Mouse (Mus musculus): Measurements from ENCODE around the gene Tubgcp4. TPM values are rescaled to one million over a fixed set of nuclear protein-coding genes. Genes with fewer than 3 reads are reported as not detected.
A peak's percentile ranks its signal among the peaks of the same experiment; 100 is the strongest.
"Not testable (repeated sequence)": the region's sequence is repeated elsewhere in the genome, so short reads cannot be mapped to it uniquely, and the experiment has no call there.

Gene Tubgcp4
- 43.3 and 43.7 TPM in 2 replicates for polyA plus RNA-seq (2014; fragmentation: Nextera tagmentation; extraction: Ambion mirVana)

DNA sequence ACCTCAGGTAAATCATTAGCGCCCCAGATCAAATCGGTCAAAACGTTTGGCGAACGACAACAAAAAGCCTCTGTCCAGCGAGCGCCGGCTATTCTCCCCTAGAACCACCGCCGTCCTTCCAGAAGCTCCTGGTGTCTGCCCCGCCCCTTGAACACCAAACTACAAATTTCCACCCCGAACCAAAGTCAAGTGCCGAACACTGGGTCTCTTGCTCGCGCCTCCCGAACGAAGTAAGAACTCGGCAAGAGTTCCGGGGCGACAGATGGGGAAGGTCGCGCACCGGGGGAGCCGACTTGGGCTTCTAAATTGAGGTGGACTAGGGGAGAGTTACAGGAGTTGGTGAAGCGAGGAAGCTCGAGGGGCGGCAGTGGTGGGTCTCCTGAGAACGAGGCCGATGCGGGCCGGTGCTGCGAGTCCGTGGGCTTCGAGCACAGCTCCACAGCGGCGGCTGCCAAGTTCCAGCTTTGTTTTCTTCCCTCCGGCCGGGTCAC, at the start of gene Tubgcp4:
Gene Tubgcp4 (plus strand): TSS at position 174 of the 491 bp plus-strand sequence.
- WGBS: under 1% methylated on average over 38 of the region's 38 CpGs
- ATAC-seq (ENCODE audit: low FRiP score) (peak; percentile 76), DNase-seq (ENCODE audit: low spot score) (no peak)
- peak within 1 kb of the TSS; percentile 85 for H3K27ac ChIP-seq
- H3K9ac ChIP-seq: peak within 1 kb of the TSS; percentile 89
- no peaks in the 10 kb centered on the region for H3K9me3 ChIP-seq (ENCODE audit: control insufficient read depth, low read length)
- H3K36me3 ChIP-seq (replicated peaks; ENCODE audit: control insufficient read depth, insufficient read depth): peaks cover 32% of the 10 kb centered on the region
- H3K4me2 ChIP-seq (replicated peaks): peak within 1 kb of the TSS; percentile 87
- H3K27me3 ChIP-seq (ENCODE audit: control insufficient read depth, insufficient read depth, low read length): no peaks in the 10 kb centered on the region
- H3K4me3 ChIP-seq (replicated peaks; ENCODE audit: low read length): peak within 1 kb of the TSS; percentile 96
- peaks cover 25% of the 10 kb centered on the region for H3K4me1 ChIP-seq (replicated peaks; ENCODE audit: control insufficient read depth, insufficient read depth, low read length)

DNA sequence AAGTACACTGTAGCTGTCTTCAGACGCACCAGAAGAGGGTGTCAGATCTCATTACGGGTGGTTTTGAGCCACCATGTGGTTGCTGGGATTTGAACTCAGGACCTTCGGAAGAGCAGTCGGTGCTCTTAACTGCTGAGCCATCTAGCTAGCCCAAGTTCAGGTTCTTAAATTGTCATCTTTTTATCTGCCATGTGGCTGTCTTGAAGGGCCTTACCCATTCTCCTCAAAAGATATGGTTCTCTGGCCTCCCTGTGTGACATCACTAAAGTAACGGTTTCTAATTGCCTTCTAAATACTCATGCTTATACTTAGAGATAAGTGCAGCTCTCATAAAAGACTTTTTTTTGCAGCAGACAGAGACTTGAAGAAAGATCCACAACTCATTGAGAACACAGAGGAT, 44.2 kb upstream of the Tubgcp4 start:
- not testable (repeated sequence) for H3K27me3 ChIP-seq (ENCODE audit: control insufficient read depth, insufficient read depth, low read length); ATAC-seq (ENCODE audit: low FRiP score); H3K9ac ChIP-seq; H3K36me3 ChIP-seq (replicated peaks; ENCODE audit: control insufficient read depth, insufficient read depth); H3K4me3 ChIP-seq (replicated peaks; ENCODE audit: low read length); H3K4me2 ChIP-seq (replicated peaks); H3K4me1 ChIP-seq (replicated peaks; ENCODE audit: control insufficient read depth, insufficient read depth, low read length); DNase-seq (ENCODE audit: low spot score); H3K9me3 ChIP-seq (ENCODE audit: control insufficient read depth, low read length); H3K27ac ChIP-seq
- 87% methylated on average over 5 of the region's 5 CpGs for WGBS

DNA sequence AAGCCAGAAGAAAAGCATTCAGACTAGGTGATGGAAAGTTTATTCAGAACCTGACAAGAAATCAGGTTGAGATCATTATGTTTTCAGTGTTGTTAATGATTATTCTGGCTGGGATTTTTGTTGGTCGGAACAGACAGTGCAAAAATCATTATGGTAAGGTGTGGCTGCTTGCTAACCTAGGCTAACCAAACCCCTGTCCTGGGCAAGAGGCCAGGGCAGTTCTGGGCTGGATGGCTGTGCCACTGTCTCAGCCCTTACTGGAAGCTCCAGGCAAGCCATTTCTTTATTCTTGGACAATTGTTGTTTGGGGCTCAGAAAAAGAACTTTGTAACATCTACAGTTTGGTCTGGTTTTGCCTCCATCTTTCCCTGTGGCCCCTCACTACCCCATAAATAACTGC, 42.9 kb upstream of the Tubgcp4 start:
- no peak for ATAC-seq (ENCODE audit: low FRiP score)
- no peak overlapping the region for H3K4me2 ChIP-seq (replicated peaks)
- DNase-seq (ENCODE audit: low spot score): no peak
- no peaks in the 10 kb centered on the region for H3K4me1 ChIP-seq (replicated peaks; ENCODE audit: control insufficient read depth, insufficient read depth, low read length)
- no peaks in the 10 kb centered on the region for H3K9me3 ChIP-seq (ENCODE audit: control insufficient read depth, low read length)
- no peak overlapping the region for H3K27ac ChIP-seq
- 88% methylated on average over 1 of the region's 1 CpGs for WGBS
- H3K36me3 ChIP-seq (replicated peaks; ENCODE audit: control insufficient read depth, insufficient read depth): no peaks in the 10 kb centered on the region
- H3K9ac ChIP-seq: no peak overlapping the region
- no peaks in the 10 kb centered on the region for H3K27me3 ChIP-seq (ENCODE audit: control insufficient read depth, insufficient read depth, low read length)
- H3K4me3 ChIP-seq (replicated peaks; ENCODE audit: low read length): no peak overlapping the region

DNA sequence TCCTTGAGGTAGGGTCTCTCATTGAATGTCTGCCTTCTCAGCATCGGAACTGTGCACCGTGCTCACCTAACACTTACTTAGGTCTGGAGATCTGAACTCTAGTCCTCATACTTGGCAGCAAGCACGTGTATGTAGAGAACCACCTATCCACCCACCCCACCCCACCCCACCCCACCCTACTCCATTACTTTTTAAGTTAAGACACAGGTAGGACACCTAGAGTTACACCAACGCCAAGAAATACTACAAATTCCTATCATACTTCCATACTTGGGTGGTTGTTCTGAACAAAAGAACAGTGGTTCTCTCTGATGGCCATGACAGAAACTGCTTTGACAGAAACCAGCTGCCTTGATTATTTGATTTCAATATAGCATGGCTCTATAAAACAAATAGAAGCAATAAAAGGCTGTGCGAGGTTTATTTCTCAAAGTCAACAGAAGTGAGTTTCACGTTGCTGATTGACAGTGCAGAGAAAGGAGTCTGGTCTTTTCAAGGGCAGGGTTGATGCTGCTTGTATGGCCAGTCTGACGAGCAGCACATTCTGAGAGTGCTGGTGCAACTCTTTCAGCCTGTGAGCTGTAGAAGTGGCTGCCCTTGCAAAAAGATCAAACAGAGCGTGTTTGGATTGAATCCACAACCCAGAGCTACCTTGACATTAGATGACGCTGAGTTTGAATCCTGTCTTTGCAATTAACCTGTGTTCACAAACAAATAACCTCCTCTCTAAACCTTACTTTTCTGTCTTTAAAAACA, 41.4 kb upstream of the Tubgcp4 start:
- ATAC-seq (ENCODE audit: low FRiP score) (no peak), DNase-seq (ENCODE audit: low spot score) (no peak)
- Histone ChIP-seq H3K4me2 (replicated peaks) (no peak overlapping the region), H3K27me3 (ENCODE audit: control insufficient read depth, insufficient read depth, low read length) (no peaks in the 10 kb centered on the region), H3K27ac (no peak overlapping the region), H3K4me1 (replicated peaks; ENCODE audit: control insufficient read depth, insufficient read depth, low read length) (no peaks in the 10 kb centered on the region), H3K4me3 (replicated peaks; ENCODE audit: low read length) (no peak overlapping the region), H3K9me3 (ENCODE audit: control insufficient read depth, low read length) (no peaks in the 10 kb centered on the region), H3K36me3 (replicated peaks; ENCODE audit: control insufficient read depth, insufficient read depth) (no peaks in the 10 kb centered on the region), H3K9ac (no peak overlapping the region)
- 73% methylated on average over 9 of the region's 9 CpGs for WGBS

DNA sequence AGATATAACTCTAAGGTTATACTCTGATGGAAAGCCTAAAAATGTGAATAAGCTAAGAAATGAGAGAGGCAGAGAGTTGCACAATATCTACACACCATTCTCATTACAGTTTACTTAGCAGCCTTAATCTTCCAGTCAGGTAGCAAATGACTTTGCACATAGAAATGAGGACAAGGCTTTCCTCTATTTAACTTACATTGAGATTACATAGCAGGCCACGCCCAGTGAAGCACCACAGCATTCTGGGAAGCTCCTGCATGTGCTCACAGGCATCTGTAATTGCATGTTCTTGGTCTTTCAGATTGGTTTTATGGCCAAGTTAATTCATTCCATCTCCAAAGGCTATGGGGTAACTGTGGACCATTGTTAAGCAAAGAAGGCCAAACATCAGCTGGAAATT, 37.6 kb upstream of the Tubgcp4 start:
- Histone ChIP-seq H3K27ac (no peak overlapping the region), H3K9me3 (ENCODE audit: control insufficient read depth, low read length) (no peaks in the 10 kb centered on the region), H3K4me3 (replicated peaks; ENCODE audit: low read length) (no peak overlapping the region), H3K27me3 (ENCODE audit: control insufficient read depth, insufficient read depth, low read length) (no peaks in the 10 kb centered on the region), H3K4me1 (replicated peaks; ENCODE audit: control insufficient read depth, insufficient read depth, low read length) (no peaks in the 10 kb centered on the region), H3K4me2 (replicated peaks) (no peak overlapping the region), H3K9ac (no peak overlapping the region), H3K36me3 (replicated peaks; ENCODE audit: control insufficient read depth, insufficient read depth) (no peaks in the 10 kb centered on the region)
- DNase-seq (ENCODE audit: low spot score): no peak
- WGBS: 81% methylated on average over 1 of the region's 1 CpGs
- ATAC-seq (ENCODE audit: low FRiP score): no peak

DNA sequence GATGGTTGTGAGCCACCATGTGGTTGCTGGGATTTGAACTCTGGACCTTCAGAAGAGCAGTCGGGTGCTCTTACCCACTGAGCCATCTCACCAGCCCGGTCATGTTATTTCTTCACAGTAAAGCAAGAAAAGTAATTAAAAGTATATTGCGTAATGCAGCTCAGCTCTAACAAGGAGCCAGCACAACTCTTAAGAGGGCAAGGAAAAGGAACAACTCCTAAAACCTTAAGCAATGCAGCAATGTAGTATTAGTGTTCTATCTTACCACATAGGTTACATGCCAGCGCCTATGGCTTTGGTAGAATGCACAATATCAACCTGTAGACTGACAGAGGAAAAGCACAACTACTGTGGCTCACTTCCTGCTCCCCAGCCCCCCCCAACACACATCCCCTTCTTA, 33.1 kb upstream of the Tubgcp4 start:
- no peaks in the 10 kb centered on the region for H3K27me3 ChIP-seq (ENCODE audit: control insufficient read depth, insufficient read depth, low read length)
- ATAC-seq (ENCODE audit: low FRiP score): no peak
- 97% methylated on average over 4 of the region's 4 CpGs for WGBS
- no peak overlapping the region for H3K9ac ChIP-seq
- H3K4me2 ChIP-seq (replicated peaks): no peak overlapping the region
- no peak overlapping the region for H3K4me3 ChIP-seq (replicated peaks; ENCODE audit: low read length)
- no peak overlapping the region for H3K27ac ChIP-seq
- H3K9me3 ChIP-seq (ENCODE audit: control insufficient read depth, low read length): no peaks in the 10 kb centered on the region
- DNase-seq (ENCODE audit: low spot score): no peak
- H3K4me1 ChIP-seq (replicated peaks; ENCODE audit: control insufficient read depth, insufficient read depth, low read length): peaks cover 30% of the 10 kb centered on the region
- H3K36me3 ChIP-seq (replicated peaks; ENCODE audit: control insufficient read depth, insufficient read depth): no peaks in the 10 kb centered on the region

DNA sequence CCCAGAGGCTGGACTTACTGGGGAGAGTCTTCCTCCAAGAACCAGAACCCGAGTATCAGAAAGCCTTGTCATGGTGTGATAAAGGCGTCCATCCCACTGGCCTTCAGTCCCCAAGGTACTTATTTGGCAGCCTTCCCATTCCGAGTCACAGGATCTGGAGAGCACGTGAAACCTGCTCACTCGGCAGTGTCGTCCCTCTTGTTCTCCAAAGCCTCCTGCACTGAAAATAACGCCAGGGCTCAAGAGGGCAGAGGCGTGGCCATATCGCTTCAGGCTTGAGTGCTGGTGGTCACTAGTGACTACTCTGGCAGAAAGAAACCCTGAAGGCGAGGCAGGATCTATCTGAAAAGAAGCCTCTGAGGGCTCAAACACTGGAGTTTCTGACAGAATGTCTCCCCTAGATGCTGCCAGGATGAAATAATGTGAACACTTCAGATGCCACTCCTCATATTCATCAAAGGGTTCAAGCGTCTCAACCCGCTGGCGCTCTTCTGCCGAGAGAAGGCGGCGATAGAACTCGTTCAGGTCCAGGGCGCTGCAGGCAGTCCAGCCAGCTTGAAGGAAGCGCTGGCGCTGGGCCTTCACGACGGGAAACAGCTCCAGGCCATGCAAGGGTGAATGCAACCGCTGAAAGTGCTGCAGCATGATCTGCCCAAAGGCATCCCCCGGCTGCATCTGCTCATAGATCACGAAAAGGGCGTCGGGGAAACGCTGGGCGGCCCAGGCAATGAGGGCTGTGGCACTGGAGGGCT, 31.0 kb upstream of the Tubgcp4 start:
- peak overlapping the region; percentile 84 for H3K9ac ChIP-seq
- no peaks in the 10 kb centered on the region for H3K27me3 ChIP-seq (ENCODE audit: control insufficient read depth, insufficient read depth, low read length)
- WGBS: 42% methylated on average over 29 of the region's 29 CpGs
- peak overlapping the region; percentile 65 for H3K4me3 ChIP-seq (replicated peaks; ENCODE audit: low read length)
- ATAC-seq (ENCODE audit: low FRiP score) (no peak), DNase-seq (ENCODE audit: low spot score) (peak; percentile 45)
- H3K4me1 ChIP-seq (replicated peaks; ENCODE audit: control insufficient read depth, insufficient read depth, low read length): peaks cover 31% of the 10 kb centered on the region
- H3K9me3 ChIP-seq (ENCODE audit: control insufficient read depth, low read length): no peaks in the 10 kb centered on the region
- peak overlapping the region; percentile 98 for H3K27ac ChIP-seq
- peak overlapping the region; percentile 81 for H3K4me2 ChIP-seq (replicated peaks)
- H3K36me3 ChIP-seq (replicated peaks; ENCODE audit: control insufficient read depth, insufficient read depth): peaks cover 10% of the 10 kb centered on the region

DNA sequence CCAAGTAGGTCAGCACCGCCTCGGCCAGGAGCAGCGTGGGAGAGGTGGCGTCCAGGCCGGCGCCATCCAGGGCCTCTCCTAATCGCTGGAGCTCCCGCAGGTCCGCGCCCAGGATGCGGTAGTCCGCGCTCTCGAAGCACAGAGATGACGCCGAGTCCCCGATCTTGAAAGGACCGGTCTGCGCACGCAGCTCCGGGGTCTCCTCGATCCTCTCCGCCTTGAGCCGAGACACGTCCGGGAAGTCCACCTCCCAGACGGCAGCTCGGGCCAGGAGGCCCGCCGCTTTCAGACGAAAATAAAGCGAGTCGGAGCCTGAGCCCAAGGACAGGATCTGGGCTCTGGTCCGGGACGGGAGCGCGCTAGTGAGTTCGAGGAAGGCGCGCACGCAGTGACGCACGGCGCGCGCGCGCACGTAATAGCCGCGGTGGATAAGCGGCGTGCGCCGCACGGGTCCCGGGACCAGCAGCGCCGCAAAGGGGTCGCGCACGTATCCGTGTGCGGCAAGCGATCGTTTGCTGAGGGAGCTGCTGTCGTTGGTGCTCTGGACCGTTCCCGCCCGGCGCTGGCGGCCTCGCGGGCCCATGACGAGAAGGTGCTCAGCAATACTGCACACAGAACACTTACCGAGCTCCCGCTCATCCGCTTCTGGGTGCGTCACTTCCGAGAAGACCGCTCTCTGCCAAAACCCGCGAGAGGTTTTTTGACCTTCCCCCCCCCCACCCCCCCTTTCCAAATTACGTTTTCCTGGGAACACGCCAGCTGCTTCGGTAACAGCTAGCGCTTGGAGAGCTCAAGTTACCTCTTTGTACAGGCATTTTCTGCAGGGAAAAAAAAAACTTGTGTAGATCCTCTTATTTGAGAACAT, 30.2 kb upstream of the Tubgcp4 start, which contains the start of the genes Adal and Lcmt2:
Gene Adal (plus strand): TSS at position 411 of the 865 bp plus-strand sequence.
Gene Lcmt2 (minus strand): TSS at position 636 of the 865 bp plus-strand sequence.
- Histone ChIP-seq H3K4me1 (replicated peaks; ENCODE audit: control insufficient read depth, insufficient read depth, low read length) (peaks cover 31% of the 10 kb centered on the region), H3K4me2 (replicated peaks) (peak within 1 kb of the TSS; percentile 81), H3K27me3 (ENCODE audit: control insufficient read depth, insufficient read depth, low read length) (no peaks in the 10 kb centered on the region), H3K9ac (peak within 1 kb of the TSS; percentile 84), H3K27ac (peak within 1 kb of the TSS; percentile 98), H3K4me3 (replicated peaks; ENCODE audit: low read length) (peak within 1 kb of the TSS; percentile 65), H3K9me3 (ENCODE audit: control insufficient read depth, low read length) (no peaks in the 10 kb centered on the region), H3K36me3 (replicated peaks; ENCODE audit: control insufficient read depth, insufficient read depth) (peaks cover 18% of the 10 kb centered on the region)
- DNase-seq (ENCODE audit: low spot score): peak; percentile 96
- ATAC-seq (ENCODE audit: low FRiP score): peak; percentile 95
- under 1% methylated on average over 85 of the region's 87 CpGs for WGBS

Measured in hindbrain, embryonic 14.5 days (tissue).